Mouse (Mus musculus) liver, embryonic 12.5 days (tissue): ENCODE measurements around the gene Serinc3. TPM values are rescaled to one million over a fixed set of nuclear protein-coding genes. Genes with fewer than 3 reads are reported as not detected.
"Not testable (repeated sequence)": the region's sequence is repeated elsewhere in the genome, so short reads cannot be mapped to it uniquely, and the experiment has no call there.

Experiments used
- ATAC-seq: fragments of 200-750 bp; cut with Nextera tagmentation; 2 replicates; pipeline ENCODE4 v1.8.0; 2017; ENCODE audit warnings: moderate number of reproducible peaks, mild to moderate bottlenecking, moderate library complexity
- H3K27ac ChIP-seq: fragments of 300-500 bp; sonication (generic); 2 replicates; pipeline ENCODE4 v1.5.1; 2016; ENCODE audit warnings: mild to moderate bottlenecking
- H3K27me3 ChIP-seq: fragments of 300-500 bp; sonication (generic); replicated peaks from 2 replicates; pipeline ENCODE4 v1.6.1; 2016; ENCODE audit warnings: mild to moderate bottlenecking, moderate library complexity
- H3K36me3 ChIP-seq: fragments of 300-500 bp; sonication (generic); 2 replicates; pipeline ENCODE4 v1.6.1; 2016; ENCODE audit warnings: mild to moderate bottlenecking, moderate library complexity
- H3K4me1 ChIP-seq: fragments of 300-500 bp; sonication (generic); 2 replicates; pipeline ENCODE4 v1.6.1; 2016
- H3K4me2 ChIP-seq: fragments of 300-500 bp; sonication (generic); 2 replicates; pipeline ENCODE4 v1.6.1; 2016; ENCODE audit warnings: mild to moderate bottlenecking, moderate library complexity
- H3K4me3 ChIP-seq: fragments of 300-500 bp; sonication (generic); 2 replicates; pipeline ENCODE4 v1.5.1; 2016; ENCODE audit warnings: mild to moderate bottlenecking, moderate library complexity
- H3K9ac ChIP-seq: fragments of 300-500 bp; sonication (generic); 2 replicates; pipeline ENCODE4 v1.6.1; 2016; ENCODE audit warnings: mild to moderate bottlenecking, moderate library complexity
- H3K9me3 ChIP-seq: fragments of 300-500 bp; sonication (generic); replicated peaks from 2 replicates; pipeline ENCODE4 v1.6.1; 2016; ENCODE audit warnings: mild to moderate bottlenecking, moderate library complexity
- WGBS: fragments of 180-500 bp; shearing (Covaris S2); methylation state at CpG from one replicate; pipeline ENCODE4 v1.1.7; 2016; ENCODE audit not compliant: insufficient replicate concordance; 5-methylcytosine and 5-hydroxymethylcytosine counted together
- polyA plus RNA-seq: library from polyadenylated mRNA; unstranded; fragments of >200 nt; fragmentation: Nextera tagmentation; extraction: Ambion mirVana; gene quantifications from 2 replicates; pipeline ENCODE4 v1.2.1, GENCODE M21; 2016

Serinc3 gene
- polyA plus RNA-seq: 127 and 132 TPM in 2 replicates

DNA sequence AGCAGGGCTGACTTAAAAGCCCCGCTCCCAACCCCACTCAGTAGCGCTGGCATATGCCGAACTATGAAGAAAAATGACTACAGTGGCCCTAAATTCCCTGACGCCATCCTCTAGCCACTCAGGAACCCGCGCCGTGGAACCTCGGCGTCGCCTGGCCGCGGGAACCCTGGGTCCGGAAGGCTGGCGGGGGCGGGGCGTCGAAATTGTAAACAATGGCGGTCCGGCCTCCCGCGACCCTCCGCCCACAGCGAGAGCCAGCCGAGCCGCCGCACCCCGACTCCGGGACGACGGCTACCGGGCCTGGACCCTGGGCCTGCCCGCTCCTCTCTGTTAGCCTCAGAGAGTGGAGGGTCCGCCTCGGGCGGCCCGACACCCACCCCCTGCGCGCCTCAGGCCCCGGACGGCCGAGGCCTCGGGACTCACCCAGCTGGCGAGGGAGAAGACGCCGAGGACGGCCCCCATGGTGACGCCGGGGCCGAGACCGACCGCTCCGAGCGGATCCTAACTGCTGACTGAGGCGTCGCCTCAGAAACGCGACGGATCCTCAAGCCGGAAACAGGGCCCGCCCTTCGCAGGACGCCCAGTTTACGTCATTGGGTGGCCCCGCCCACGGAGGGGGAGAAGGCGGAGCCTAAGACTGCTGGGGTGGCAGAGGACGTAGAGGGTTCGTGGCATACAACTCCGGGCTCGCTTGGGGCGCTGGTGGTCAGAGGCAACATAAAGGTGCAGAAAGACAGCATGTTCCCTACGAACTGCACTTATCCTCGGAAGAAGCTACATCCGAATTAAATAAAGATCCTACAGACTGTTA, at the start of gene Serinc3:
TSS of gene Serinc3 (minus strand) at position 557 of the 811 bp plus-strand sequence.
- peak; percentile 87 for ATAC-seq
- Histone ChIP-seq H3K9ac (peak within 1 kb of the TSS; percentile 92), H3K27me3 (no peaks in the 10 kb centered on the region), H3K4me1 (peaks cover 43% of the 10 kb centered on the region), H3K4me3 (peak within 1 kb of the TSS; percentile 78), H3K27ac (peak within 1 kb of the TSS; percentile 99), H3K4me2 (peak within 1 kb of the TSS; percentile 84), H3K9me3 (no peaks in the 10 kb centered on the region), H3K36me3 (peaks cover 34% of the 10 kb centered on the region)
- under 1% methylated on average over 74 of the region's 74 CpGs for WGBS

DNA sequence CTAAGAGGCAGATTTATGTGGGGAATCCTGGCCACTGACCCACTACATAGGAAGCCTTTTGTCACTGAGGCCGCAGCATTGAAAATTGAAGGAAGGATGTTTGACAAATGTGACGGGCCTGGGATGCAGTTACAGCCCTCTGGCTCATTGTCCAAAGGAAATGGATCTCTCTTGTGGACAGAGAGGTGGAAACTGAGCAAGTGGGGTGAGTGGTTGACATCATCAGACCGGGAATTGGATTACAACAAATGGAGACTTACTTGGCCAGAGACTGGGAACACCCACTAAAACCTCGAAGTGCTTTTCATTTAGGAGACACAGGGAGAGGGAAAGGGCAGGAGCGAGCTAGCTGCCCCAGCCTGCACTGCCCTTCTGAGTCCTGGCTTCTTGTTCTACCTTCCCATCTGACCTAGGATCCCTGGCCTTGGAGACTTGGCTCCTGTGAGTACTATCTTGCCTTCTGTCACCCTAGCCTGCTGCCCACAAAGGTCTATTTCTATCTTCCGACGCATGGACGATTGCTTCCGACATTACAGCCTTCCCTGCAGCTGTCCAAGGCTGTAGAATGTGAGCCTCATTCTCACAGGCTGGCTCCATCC, 48.9 kb upstream of the Serinc3 start:
- H3K9ac ChIP-seq: peak overlapping the region; percentile 42
- H3K4me2 ChIP-seq: peak overlapping the region; percentile 49
- no peak for ATAC-seq
- H3K4me3 ChIP-seq: no peak overlapping the region
- no peaks in the 10 kb centered on the region for H3K9me3 ChIP-seq
- peak overlapping the region; percentile 85 for H3K27ac ChIP-seq
- H3K4me1 ChIP-seq: peaks cover 99% of the 10 kb centered on the region
- H3K36me3 ChIP-seq: no peaks in the 10 kb centered on the region
- H3K27me3 ChIP-seq: no peaks in the 10 kb centered on the region
- 51% methylated on average over 9 of the region's 9 CpGs for WGBS

DNA sequence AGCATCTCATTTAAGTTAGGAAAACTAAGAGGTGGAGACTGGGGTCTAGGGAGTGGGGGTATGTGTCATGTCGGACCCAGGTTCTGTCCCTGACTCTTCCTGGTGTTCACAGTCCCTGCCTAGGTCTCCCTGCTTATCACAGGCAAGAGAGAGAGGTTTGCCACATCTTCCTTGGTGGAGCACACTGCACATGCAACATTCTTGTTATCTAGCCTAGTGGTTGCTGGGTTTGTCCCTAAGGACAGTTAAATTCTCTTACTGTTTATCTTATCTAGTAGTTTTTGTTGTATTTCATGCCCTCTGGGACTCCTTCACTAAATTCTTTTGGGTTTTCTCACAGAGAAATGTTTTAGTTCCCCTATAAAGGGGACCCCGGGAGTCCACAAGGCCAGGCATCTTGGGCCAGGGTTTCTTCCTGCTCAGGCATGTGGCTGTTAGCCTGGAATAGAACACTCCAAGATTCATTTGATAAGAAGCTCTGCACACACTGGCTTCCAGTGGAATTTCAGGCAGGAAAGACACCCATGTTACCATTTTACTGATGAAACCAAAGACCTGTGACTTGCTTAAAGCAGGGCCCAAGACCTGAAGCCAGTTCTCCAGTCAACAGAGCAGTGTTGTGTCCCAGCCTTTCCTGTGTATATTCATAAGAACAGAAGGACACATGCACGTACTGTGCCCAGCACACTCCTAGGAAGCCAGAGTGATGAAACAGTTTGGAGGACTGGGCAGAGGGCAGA, 48.1 kb upstream of the Serinc3 start:
- H3K36me3 ChIP-seq: no peaks in the 10 kb centered on the region
- H3K9me3 ChIP-seq: no peaks in the 10 kb centered on the region
- H3K27me3 ChIP-seq: no peaks in the 10 kb centered on the region
- peak; percentile 80 for ATAC-seq
- H3K9ac ChIP-seq: peak overlapping the region; percentile 42
- H3K27ac ChIP-seq: peak overlapping the region; percentile 85
- peaks cover 99% of the 10 kb centered on the region for H3K4me1 ChIP-seq
- 16% methylated on average over 3 of the region's 3 CpGs for WGBS
- H3K4me2 ChIP-seq: peak overlapping the region; percentile 49
- no peak overlapping the region for H3K4me3 ChIP-seq

DNA sequence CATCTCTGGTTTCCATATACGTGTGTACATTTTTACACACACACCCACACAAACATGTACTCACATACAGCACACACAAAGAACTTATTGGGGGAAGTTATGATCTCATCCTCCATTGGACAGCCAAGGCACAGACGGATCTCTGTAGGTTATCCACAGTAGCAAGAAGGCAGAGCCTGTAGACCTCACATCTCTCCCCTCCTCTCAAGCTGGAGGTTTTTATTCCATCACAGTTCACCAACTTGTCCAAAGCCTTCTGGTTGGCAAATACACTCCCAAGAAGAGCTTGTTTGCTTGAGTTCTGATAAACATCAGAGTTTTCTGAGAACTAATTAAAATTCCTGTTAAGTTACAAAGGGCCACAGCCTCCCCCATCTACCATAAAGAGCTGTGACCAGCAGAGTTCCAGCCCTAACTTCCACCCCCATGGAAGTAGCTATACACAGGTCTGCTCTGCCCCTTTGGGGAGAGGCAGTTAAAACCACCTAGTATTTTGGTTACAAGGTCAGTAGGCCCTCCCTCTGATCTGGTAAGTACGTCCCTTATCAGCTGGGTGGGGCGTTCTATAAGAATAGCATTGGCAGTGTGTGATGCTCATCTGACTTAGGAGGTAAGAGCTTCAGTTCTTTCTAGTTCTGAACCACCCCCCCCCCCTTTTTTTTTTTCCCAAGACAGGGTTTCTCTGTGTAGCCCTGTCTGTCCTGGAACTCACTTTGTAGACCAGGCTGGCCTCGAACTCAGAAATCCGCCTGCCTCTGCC, 47.1 kb upstream of the Serinc3 start:
- peak overlapping the region; percentile 85 for H3K27ac ChIP-seq
- 49% methylated on average over 6 of the region's 6 CpGs for WGBS
- H3K4me1 ChIP-seq: peaks cover 99% of the 10 kb centered on the region

DNA sequence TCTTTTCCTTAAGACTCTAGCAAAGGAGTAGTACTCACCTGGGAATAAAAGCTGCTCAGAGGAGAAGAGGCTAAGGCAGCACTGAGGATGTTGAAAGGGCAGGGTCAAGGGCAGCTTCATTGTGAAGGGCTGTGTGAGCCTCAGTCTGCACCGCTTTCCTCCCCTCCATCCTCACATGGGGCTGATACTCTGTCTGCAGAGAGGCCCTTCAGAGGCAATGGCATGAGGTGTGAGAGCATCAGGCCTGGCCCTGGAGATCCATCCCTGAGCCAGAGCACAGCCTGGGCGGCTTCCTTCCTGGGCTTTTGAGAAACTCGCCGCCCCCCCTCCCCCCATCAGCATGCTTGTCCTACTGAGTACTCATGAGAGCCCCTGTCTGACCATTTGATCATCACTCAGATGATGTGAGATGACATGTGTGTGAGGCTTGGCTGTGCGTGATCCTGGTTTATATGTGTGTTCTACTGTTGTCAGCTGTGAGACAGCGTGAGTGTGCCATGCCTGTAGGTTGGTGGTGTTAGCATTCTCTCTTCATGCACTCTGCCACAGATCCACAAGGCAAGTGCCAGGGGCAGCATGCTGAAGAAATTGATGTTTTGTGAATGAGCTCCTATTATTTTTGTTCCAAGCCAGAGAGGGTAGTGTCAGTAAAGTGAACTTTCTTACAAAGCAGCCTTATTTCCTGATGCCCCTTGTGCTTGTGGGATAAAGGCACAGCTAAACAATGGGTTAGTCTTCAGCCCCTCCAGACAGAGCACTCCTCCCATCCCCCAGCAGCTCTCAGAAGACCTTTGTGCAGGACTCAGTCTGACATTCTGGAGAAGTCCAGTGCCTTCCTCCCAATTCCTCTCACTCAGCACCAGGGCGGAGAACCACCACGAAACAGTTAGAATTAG, 45.7 kb upstream of the Serinc3 start:
- Histone ChIP-seq H3K9me3 (no peaks in the 10 kb centered on the region), H3K4me1 (peaks cover 99% of the 10 kb centered on the region), H3K9ac (no peak overlapping the region; the same call in 1 of the 2 replicates), H3K36me3 (no peaks in the 10 kb centered on the region), H3K27me3 (no peaks in the 10 kb centered on the region), H3K4me3 (no peak overlapping the region), H3K4me2 (peak overlapping the region; percentile 49), H3K27ac (peak overlapping the region; percentile 85)
- WGBS: 67% methylated on average over 8 of the region's 8 CpGs
- no peak for ATAC-seq

More for the DNA sequence above, 47.1 kb upstream of the Serinc3 start:
- Histone ChIP-seq H3K9ac (peak overlapping the region; percentile 40), H3K4me2 (peak overlapping the region; percentile 49), H3K4me3 (no peak overlapping the region), H3K36me3 (no peaks in the 10 kb centered on the region), H3K9me3 (no peaks in the 10 kb centered on the region), H3K27me3 (no peaks in the 10 kb centered on the region)
- ATAC-seq: peak; percentile 69

DNA sequence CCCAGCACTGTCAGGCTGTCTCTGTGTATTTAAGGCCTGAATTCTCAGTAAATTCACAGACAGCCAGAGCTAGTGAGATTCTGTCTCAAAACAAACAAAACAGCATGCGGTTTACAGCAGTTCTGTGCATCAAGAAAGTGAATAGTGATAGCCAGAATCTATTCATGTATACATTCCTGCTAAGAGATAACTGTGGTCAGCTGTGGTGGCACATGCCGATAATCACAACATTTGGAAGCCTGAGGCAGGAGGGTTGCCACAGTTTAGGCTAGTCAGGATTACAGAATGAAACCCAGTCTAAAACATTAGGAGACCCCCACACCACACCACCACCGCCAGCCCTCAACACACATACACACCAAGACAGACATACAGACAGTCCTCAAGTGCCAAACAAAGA, 44.8 kb upstream of the Serinc3 start:
- peak; percentile 36; the same call in 1 of the 2 replicates for ATAC-seq
- no peak overlapping the region for H3K4me3 ChIP-seq
- H3K36me3 ChIP-seq: no peaks in the 10 kb centered on the region
- WGBS: 42% methylated on average over 3 of the region's 3 CpGs
- H3K4me1 ChIP-seq: peaks cover 99% of the 10 kb centered on the region
- no peak overlapping the region for H3K9ac ChIP-seq
- peak overlapping the region; percentile 70 for H3K27ac ChIP-seq
- H3K27me3 ChIP-seq: no peaks in the 10 kb centered on the region
- H3K4me2 ChIP-seq: 0 out of 2 replicates have a peak overlapping the region, but pooled peaks have one; percentile 3
- no peaks in the 10 kb centered on the region for H3K9me3 ChIP-seq

DNA sequence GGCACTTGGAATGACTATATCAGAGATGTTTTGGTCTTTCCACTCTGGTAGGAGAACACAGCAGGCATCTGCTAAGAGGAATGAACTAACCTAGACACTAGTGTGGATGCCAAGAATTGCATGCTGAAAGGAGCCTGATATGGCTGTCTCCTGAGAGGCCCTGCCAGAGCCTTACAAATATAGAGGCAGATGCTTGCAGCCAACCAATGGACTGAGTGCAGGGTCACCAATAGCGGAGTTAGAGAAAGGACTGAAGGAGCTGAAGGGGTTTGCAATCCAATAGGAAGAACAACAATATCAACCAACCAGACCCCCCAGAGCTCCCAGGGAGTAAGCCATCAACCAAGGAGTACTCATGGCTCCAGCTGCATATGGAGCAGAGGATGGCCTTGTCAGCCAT, 43.4 kb upstream of the Serinc3 start:
- H3K9me3 ChIP-seq, H3K27ac ChIP-seq, H3K4me3 ChIP-seq, ATAC-seq, H3K27me3 ChIP-seq, H3K4me2 ChIP-seq, H3K9ac ChIP-seq, H3K36me3 ChIP-seq: not testable (repeated sequence)
- WGBS: 85% methylated on average over 1 of the region's 1 CpGs
- H3K4me1 ChIP-seq: peaks cover 96% of the 10 kb centered on the region

DNA sequence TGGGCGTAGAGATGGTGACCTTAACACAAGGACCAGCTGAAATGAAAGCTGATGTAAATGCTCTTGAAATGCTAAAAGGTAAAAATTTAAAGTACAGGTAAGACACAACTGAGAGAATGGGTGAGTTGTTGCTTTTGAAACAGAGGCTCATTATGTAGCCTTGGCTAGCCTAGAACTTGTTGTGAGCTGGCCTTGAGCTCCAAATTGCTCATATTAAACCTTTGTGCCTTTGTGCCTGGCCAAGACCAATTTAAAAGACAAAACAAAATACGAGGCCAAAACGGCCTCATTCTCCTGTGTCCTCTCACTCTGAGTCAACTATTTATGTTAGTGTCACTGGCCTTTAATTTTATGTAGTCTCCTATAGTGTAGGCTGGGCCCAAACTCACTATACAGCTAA, 42.0 kb upstream of the Serinc3 start:
- H3K4me2 ChIP-seq: peak overlapping the region; percentile 36
- H3K36me3 ChIP-seq: no peaks in the 10 kb centered on the region
- H3K9me3 ChIP-seq: no peaks in the 10 kb centered on the region
- no peak overlapping the region for H3K4me3 ChIP-seq
- ATAC-seq: no peak
- no peaks in the 10 kb centered on the region for H3K27me3 ChIP-seq
- WGBS: 78% methylated on average over 3 of the region's 3 CpGs
- H3K27ac ChIP-seq: peak overlapping the region; percentile 61; the same call in 1 of the 2 replicates
- peaks cover 94% of the 10 kb centered on the region for H3K4me1 ChIP-seq
- H3K9ac ChIP-seq: 0 out of 2 replicates have a peak overlapping the region, but pooled peaks have one; percentile 24

DNA sequence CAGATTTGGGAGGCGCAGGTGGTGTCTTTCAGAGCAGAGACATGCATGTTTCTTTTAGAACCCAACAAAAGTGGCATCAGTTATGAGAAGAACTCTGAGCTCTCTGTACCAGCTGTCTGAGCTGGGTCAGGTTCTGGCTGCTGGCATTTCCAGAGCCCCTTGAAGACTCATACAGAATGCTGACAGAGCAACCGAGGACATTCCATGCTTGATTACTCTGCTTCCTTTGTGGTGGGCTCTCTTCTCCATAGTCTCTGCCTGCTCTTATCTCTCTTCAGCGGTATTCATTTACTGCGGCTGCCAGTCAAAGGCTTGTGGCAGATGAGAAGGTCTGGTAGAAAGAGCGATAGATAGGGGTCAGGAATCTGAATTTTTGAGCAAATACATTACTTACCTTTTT, 41.3 kb upstream of the Serinc3 start:
- Histone ChIP-seq H3K4me1 (peaks cover 94% of the 10 kb centered on the region), H3K4me2 (peak overlapping the region; percentile 36), H3K27ac (peak overlapping the region; percentile 61; the same call in 1 of the 2 replicates), H3K36me3 (no peaks in the 10 kb centered on the region), H3K9ac (peak overlapping the region; percentile 14; the same call in 1 of the 2 replicates), H3K9me3 (no peaks in the 10 kb centered on the region), H3K4me3 (no peak overlapping the region), H3K27me3 (no peaks in the 10 kb centered on the region)
- ATAC-seq: peak; percentile 64
- 24% methylated on average over 5 of the region's 5 CpGs for WGBS

DNA sequence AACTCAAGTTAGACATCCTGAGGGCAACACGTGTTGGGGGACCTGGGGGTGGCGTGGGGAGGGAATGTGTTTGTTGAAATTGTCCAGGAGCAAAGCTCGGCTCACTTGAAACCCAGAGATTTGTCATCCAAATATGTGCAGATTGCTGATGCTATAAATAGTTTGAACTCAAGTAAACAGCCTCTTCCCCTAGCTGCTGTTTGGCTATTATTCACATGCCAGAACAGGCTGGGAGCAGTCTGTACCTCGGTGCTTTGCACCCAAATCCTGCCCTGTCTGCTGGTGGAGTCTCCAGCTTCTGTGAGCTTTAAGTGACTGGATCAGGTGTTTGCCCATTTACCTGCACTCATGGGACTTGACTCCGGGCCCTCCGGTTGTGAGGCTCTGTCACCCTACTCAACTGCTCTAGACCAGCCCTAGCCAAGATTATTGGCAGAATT, 40.9 kb upstream of the Serinc3 start:
- no peak for ATAC-seq
- H3K4me1 ChIP-seq: peaks cover 92% of the 10 kb centered on the region

More for the DNA sequence above, 40.9 kb upstream of the Serinc3 start:
- no peaks in the 10 kb centered on the region for H3K9me3 ChIP-seq
- no peak overlapping the region for H3K4me3 ChIP-seq
- H3K4me2 ChIP-seq: peak overlapping the region; percentile 36
- peak overlapping the region; percentile 14; the same call in 1 of the 2 replicates for H3K9ac ChIP-seq
- no peaks in the 10 kb centered on the region for H3K27me3 ChIP-seq
- H3K36me3 ChIP-seq: peaks cover under 1% of the 10 kb centered on the region; the same call in 1 of the 2 replicates
- peak overlapping the region; percentile 61; the same call in 1 of the 2 replicates for H3K27ac ChIP-seq
- WGBS: 47% methylated on average over 6 of the region's 6 CpGs
